Mouse (Mus musculus): ENCODE results near the gene Rictor. TPM values are rescaled to one million over a fixed set of nuclear protein-coding genes. Genes with fewer than 3 reads are reported as not detected.
A peak's percentile ranks its signal among the peaks of the same experiment; 100 is the strongest.

Rictor gene
- total and polyA plus RNA-seq, 2 experiments = 3.0 to 21.5 TPM

DNA sequence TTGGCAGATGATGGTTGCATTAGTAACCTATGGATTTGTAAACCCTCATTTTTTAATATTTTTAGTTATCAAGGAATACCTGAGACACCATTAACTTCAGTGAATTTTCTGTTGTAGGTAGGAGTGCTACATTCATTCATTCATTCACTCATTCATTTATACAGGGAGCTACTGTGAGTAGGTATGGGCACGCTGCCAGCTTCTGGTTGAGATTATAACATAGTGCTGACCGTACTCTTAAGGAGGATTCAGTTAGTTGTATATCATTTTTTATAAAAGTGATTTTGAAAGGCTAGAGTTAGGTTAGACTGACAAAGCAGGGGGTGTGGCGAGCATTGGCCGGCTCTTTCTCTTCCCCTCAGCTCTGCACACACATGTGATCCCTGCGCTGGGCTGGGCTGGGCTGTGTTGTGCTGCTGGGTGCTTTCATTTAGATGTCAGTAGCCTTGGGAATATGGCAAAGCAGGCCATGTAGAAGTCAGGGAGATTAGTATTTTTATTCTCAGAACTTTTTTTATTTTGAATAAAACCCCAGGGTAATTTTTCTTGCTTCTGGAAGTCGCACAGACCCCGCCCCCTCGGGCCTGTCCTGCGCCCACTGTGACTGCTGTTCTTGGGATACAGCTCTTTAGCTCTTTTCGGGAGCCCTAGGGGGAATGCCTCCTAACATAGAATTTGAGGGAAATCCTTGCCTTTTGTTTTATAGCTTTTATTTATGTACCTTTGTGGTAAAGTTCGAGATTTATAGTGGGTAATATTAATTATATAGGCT lies 14.4 kb downstream of the Rictor start:
- Histone ChIP-seq H3K27ac (replicated peaks; ENCODE audit: insufficient read depth, low read depth, low read length) (no peak overlapping the region), H3K27me3 (ENCODE audit: control insufficient read depth, insufficient read depth, low read length) (no peaks in the 10 kb centered on the region), H3K36me3 (ENCODE audit: control insufficient read depth, insufficient read depth, low read length) (no peaks in the 10 kb centered on the region), H3K4me1 (ENCODE audit: control insufficient read depth, insufficient read depth, low read length) (peaks cover 5% of the 10 kb centered on the region), H3K4me3 (ENCODE audit: insufficient read depth, low read depth, low read length) (no peak overlapping the region), H3K9ac (ENCODE audit: low read depth, low read length) (no peak overlapping the region), H3K79me2 (ENCODE audit: control insufficient read depth, insufficient read depth, low read length) (peaks cover 29% of the 10 kb centered on the region; the same call in 1 of the 2 replicates)
- 85% methylated on average over 11 of the region's 11 CpGs for WGBS
- TF ChIP-seq CTCF (IDR thresholded peaks at IDR 0.05; ENCODE audit: low read depth, low read length) = no peak
- TF ChIP-seq POLR2A (IDR thresholded peaks at IDR 0.05; ENCODE audit: extremely low read depth, insufficient read depth, low read length) = no peak
- no peak for DNase-seq (ENCODE audit: extremely low read depth, low read depth, low spot score)

GRCm38 (mm10) chr15:6723338-6723737 lies 15.2 kb downstream of the Rictor start:
- Histone ChIP-seq H3K36me3 (ENCODE audit: control insufficient read depth, insufficient read depth, low read length) (no peaks in the 10 kb centered on the region), H3K4me1 (ENCODE audit: control insufficient read depth, insufficient read depth, low read length) (peaks cover 6% of the 10 kb centered on the region), H3K4me3 (ENCODE audit: insufficient read depth, low read depth, low read length) (no peak overlapping the region), H3K27ac (replicated peaks; ENCODE audit: insufficient read depth, low read depth, low read length) (no peak overlapping the region), H3K27me3 (ENCODE audit: control insufficient read depth, insufficient read depth, low read length) (no peaks in the 10 kb centered on the region), H3K79me2 (ENCODE audit: control insufficient read depth, insufficient read depth, low read length) (peaks cover 30% of the 10 kb centered on the region; the same call in 1 of the 2 replicates), H3K9ac (ENCODE audit: low read depth, low read length) (no peak overlapping the region)
- TF ChIP-seq POLR2A (IDR thresholded peaks at IDR 0.05; ENCODE audit: extremely low read depth, insufficient read depth, low read length) = no peak
- no peak for DNase-seq (ENCODE audit: extremely low read depth, low read depth, low spot score)

DNA sequence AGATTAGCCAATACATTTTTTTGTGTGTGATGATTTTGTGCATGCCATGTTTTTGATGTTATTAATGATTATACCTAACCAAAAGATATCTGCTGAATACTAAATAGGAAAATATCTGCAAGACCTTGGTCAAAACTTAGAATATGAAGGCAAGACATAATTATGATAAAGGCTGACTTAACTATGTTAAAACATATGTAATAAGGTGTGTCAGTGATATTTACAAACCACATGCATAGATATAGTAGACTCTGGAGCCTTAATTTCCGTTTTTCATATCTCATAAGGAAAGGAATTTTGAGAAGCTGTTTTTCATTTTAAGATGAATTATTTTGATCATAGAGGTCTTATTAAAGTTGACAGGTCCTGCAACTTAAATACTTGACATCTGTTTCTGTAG lies 16.3 kb downstream of the Rictor start:
- H3K27me3 ChIP-seq (ENCODE audit: control insufficient read depth, insufficient read depth, low read length) = no peaks in the 10 kb centered on the region
- WGBS = 78% methylated on average over 1 of the region's 1 CpGs
- no peaks in the 10 kb centered on the region for H3K36me3 ChIP-seq (ENCODE audit: control insufficient read depth, insufficient read depth, low read length)
- no peak overlapping the region for H3K4me3 ChIP-seq (ENCODE audit: insufficient read depth, low read depth, low read length)
- H3K4me1 ChIP-seq (ENCODE audit: control insufficient read depth, insufficient read depth, low read length) = peaks cover 6% of the 10 kb centered on the region
- H3K9ac ChIP-seq (ENCODE audit: low read depth, low read length) = no peak overlapping the region
- no peak overlapping the region for H3K27ac ChIP-seq (replicated peaks; ENCODE audit: insufficient read depth, low read depth, low read length)
- DNase-seq (ENCODE audit: extremely low read depth, low read depth, low spot score) = no peak
- no peak for TF ChIP-seq POLR2A (IDR thresholded peaks at IDR 0.05; ENCODE audit: extremely low read depth, insufficient read depth, low read length)
- TF ChIP-seq CTCF (IDR thresholded peaks at IDR 0.05; ENCODE audit: low read depth, low read length) = no peak
- H3K79me2 ChIP-seq (ENCODE audit: control insufficient read depth, insufficient read depth, low read length) = peaks cover 23% of the 10 kb centered on the region; the same call in 1 of the 2 replicates

- Histone ChIP-seq H3K4me1 (ENCODE audit: control insufficient read depth, insufficient read depth, low read length) (peaks cover 6% of the 10 kb centered on the region), H3K27me3 (ENCODE audit: control insufficient read depth, insufficient read depth, low read length) (no peaks in the 10 kb centered on the region), H3K36me3 (ENCODE audit: control insufficient read depth, insufficient read depth, low read length) (no peaks in the 10 kb centered on the region), H3K4me3 (ENCODE audit: insufficient read depth, low read depth, low read length) (no peak overlapping the region), H3K79me2 (ENCODE audit: control insufficient read depth, insufficient read depth, low read length) (peaks cover 27% of the 10 kb centered on the region; the same call in 1 of the 2 replicates), H3K9ac (ENCODE audit: low read depth, low read length) (no peak overlapping the region), H3K27ac (replicated peaks; ENCODE audit: insufficient read depth, low read depth, low read length) (no peak overlapping the region)
- no peak for TF ChIP-seq POLR2A (IDR thresholded peaks at IDR 0.05; ENCODE audit: extremely low read depth, insufficient read depth, low read length)
- no peak for TF ChIP-seq CTCF (IDR thresholded peaks at IDR 0.05; ENCODE audit: low read depth, low read length)
- DNase-seq (ENCODE audit: extremely low read depth, low read depth, low spot score) = no peak
- WGBS = 39% methylated on average over 5 of the region's 5 CpGs
Observed at GRCm38 (mm10) chr15:6726130-6726808, 18.1 kb downstream of the Rictor start.

DNA sequence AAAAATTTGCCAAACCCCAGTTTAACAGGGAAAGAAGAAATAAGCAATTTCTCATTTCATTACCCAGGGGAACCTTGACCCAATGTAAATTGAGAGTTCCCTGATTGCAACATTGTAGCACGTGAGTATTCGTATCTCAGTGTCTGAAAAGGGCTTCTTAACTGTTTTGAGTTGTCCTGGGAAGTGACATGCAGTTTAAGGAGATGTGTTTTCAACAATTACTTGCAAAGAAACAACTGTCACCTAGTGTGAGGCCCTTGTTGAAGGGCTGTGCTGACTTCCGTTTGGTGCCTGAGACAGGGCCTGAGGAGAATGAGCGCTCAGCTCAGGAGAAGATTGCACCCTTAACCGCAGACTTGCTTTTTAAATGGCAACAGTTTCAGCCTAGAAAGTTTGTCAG lies 24.9 kb downstream of the Rictor start:
- H3K79me2 ChIP-seq (ENCODE audit: control insufficient read depth, insufficient read depth, low read length) = peaks cover 23% of the 10 kb centered on the region; the same call in 1 of the 2 replicates
- peaks cover 6% of the 10 kb centered on the region for H3K4me1 ChIP-seq (ENCODE audit: control insufficient read depth, insufficient read depth, low read length)
- no peak overlapping the region for H3K4me3 ChIP-seq (ENCODE audit: insufficient read depth, low read depth, low read length)
- no peak overlapping the region for H3K9ac ChIP-seq (ENCODE audit: low read depth, low read length)
- 56% methylated on average over 5 of the region's 5 CpGs for WGBS
- no peaks in the 10 kb centered on the region; the same call in 1 of the 2 replicates for H3K36me3 ChIP-seq (ENCODE audit: control insufficient read depth, insufficient read depth, low read length)
- DNase-seq (ENCODE audit: extremely low read depth, low read depth, low spot score) = peak; percentile 72
- no peaks in the 10 kb centered on the region for H3K27me3 ChIP-seq (ENCODE audit: control insufficient read depth, insufficient read depth, low read length)
- TF ChIP-seq CTCF (IDR thresholded peaks at IDR 0.05; ENCODE audit: low read depth, low read length) (no peak), POLR2A (IDR thresholded peaks at IDR 0.05; ENCODE audit: extremely low read depth, insufficient read depth, low read length) (no peak)
- no peak overlapping the region for H3K27ac ChIP-seq (replicated peaks; ENCODE audit: insufficient read depth, low read depth, low read length)

DNA sequence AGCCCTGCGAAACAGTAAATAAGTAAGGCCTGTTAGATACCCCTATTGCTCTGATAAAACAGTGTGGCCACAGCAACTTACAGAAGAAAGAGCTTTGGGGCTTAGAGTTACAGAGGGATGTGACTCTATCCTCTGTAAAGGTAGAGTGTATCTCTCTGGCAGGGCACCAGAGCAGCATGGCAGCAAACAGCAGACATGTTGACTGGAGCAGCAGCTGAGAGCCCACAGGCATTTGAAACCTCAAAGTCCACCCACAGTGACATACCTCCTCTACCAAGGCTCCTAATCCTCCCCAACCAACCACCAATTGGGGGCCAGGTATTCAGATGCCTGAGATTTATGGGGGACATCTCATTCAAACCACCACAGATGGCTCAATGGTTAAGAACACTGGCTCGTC lies 31.0 kb downstream of the Rictor start:
- Histone ChIP-seq H3K27me3 (ENCODE audit: control insufficient read depth, insufficient read depth, low read length) (no peaks in the 10 kb centered on the region), H3K79me2 (ENCODE audit: control insufficient read depth, insufficient read depth, low read length) (peaks cover 14% of the 10 kb centered on the region; the same call in 1 of the 2 replicates), H3K36me3 (ENCODE audit: control insufficient read depth, insufficient read depth, low read length) (peaks cover 2% of the 10 kb centered on the region), H3K27ac (replicated peaks; ENCODE audit: insufficient read depth, low read depth, low read length) (no peak overlapping the region), H3K9ac (ENCODE audit: low read depth, low read length) (no peak overlapping the region), H3K4me1 (ENCODE audit: control insufficient read depth, insufficient read depth, low read length) (no peaks in the 10 kb centered on the region), H3K4me3 (ENCODE audit: insufficient read depth, low read depth, low read length) (no peak overlapping the region)
- 98% methylated on average over 2 of the region's 2 CpGs for WGBS
- no peak for DNase-seq (ENCODE audit: extremely low read depth, low read depth, low spot score)
- TF ChIP-seq POLR2A (IDR thresholded peaks at IDR 0.05; ENCODE audit: extremely low read depth, insufficient read depth, low read length) (no peak), CTCF (IDR thresholded peaks at IDR 0.05; ENCODE audit: low read depth, low read length) (no peak)

Data from liver, adult 2 months (tissue).